Mouse (Mus musculus) erythroblast, adult 5-6 weeks (primary cell): ENCODE data around the gene Fkbp8. TPM values are rescaled to one million over a fixed set of nuclear protein-coding genes. Genes with fewer than 3 reads are reported as not detected.

Experiments
- ATAC-seq: replicated peaks from 2 replicates; pipeline ENCODE4 v1.8.0; 2016; ENCODE audit warnings: moderate number of reproducible peaks, mild to moderate bottlenecking, moderate TSS enrichment, inconsistent platforms; ENCODE audit not compliant: poor library complexity, low FRiP score, severe bottlenecking
- total RNA-seq, 2 experiments: library from RNA; stranded (forward) in 1 of 2; stranded (reverse) in 1 of 2; fragments of 150-400 nt in 1 of 2; fragments of 200-764, 138-1000 nt in 1 of 2; gene quantifications; 2 replicates each; pipeline versions ENCODE4 v1.2.3 to v1.2.4; 2015 to 2017; ENCODE audit warnings: low replicate concordance in 2 of 2

Gene Fkbp8
- total RNA-seq, 2 experiments from 2014 or later: 27.1 to 53.5 TPM

DNA sequence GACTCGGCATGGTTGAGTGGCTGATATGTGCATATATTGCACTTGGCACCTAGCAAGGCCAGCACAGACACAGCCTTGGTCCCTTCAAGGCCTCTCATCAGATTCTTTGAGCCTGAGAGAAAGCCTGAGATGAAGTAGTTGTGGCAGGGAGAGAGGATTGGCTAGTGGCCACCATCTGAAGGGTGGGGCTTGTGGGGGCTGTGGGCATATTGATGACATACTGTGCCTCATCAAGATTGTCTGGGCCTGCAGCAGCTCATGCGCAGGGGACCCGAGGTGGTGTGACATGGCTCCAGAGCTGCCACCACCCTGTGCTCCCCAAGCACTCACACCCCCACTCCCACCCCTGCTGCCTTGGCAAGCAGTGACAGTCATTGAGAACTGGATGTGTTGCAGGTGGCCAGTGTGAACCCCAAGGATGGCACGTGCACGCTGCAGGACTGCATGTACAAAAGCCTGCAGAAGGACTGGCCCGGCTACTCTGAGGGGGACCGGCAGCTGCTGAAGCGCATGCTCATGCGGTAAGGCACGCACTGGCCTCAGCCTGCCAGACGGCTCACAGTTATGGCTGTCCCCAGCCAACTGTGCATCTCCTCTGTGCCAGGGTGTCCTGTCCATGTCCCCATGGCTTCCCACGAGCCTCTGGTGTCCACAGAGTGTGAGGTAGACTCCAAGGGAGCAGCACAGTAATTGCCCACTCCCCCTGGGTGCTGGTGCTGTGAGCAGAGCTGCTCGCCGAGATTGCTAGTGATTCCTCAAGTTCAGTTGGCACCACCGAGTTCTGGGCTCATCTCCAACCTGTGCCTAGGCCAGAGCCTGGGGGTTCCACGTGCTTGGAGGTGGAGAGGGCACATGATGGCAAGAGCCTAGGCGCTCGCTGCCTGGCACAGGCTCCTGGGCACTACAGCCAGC lies 56.2 kb downstream of the Fkbp8 start:
- no peak for ATAC-seq

DNA sequence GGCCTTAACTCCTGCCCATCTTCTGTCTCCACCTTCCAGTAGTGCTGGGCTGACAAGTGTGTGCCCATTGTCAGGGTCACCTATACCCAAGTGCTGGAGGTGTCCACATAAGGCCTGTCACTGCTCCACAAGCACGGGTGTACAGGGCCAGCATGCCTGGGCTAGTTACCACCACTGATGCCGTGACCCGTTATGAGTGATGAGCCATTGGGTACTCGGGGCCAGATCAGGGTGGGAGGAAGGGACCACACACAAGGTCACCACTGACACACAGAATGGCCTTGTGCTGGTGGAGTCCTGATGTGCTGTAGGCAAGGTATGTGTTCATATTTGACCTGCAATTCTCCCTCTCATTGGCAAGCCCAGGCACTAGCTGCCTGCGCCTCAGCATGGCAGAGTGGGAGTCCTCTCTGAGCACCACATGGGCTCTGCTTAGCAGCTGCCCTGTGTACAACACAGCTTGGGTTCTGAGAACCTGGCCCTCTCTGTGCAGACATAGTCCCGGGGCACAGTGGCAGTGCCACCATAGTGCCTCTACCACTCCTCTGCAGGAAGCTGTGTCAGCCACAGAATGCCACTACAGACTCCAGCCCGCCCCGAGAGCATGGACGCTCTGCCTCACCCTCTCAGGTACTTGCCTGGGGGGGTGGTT lies 57.2 kb downstream of the Fkbp8 start:
- ATAC-seq: peak; percentile 22; the same call in 1 of the 2 replicates

Other genes with a start within 250 kb of the Fkbp8 start
- gene Homer3, start 244.9 kb upstream of the Fkbp8 start, total RNA-seq (2015; ENCODE audit: low replicate concordance): 0.63 and 1.3 TPM in 2 replicates
- 0.68 and 2.5 TPM in 2 replicates for gene Homer3, start 244.9 kb upstream of the Fkbp8 start, total RNA-seq (2017; ENCODE audit: low replicate concordance)
- 15.0 TPM in 2 replicates for gene Ddx49, start 225.2 kb upstream of the Fkbp8 start, total RNA-seq (2015; ENCODE audit: low replicate concordance)
- 23.3 and 40.0 TPM in 2 replicates for gene Ddx49, start 225.2 kb upstream of the Fkbp8 start, total RNA-seq (2017; ENCODE audit: low replicate concordance)
- 52.7 and 89.2 TPM in 2 replicates for gene Cope, start 225.2 kb upstream of the Fkbp8 start, total RNA-seq (2015; ENCODE audit: low replicate concordance)
- gene Cope, start 225.2 kb upstream of the Fkbp8 start, total RNA-seq (2017; ENCODE audit: low replicate concordance): 36.9 and 53.7 TPM in 2 replicates
- gene Cers1, start 211.9 kb upstream of the Fkbp8 start, total RNA-seq (2015; ENCODE audit: low replicate concordance): not detected in 2 replicates
- 0.43 TPM in 1 of 2 replicates, not detected in the other for gene Cers1, start 211.9 kb upstream of the Fkbp8 start, total RNA-seq (2017; ENCODE audit: low replicate concordance)
- not detected in 2 replicates for gene Gdf1, start 197.9 kb upstream of the Fkbp8 start, total RNA-seq (2015; ENCODE audit: low replicate concordance)
- gene Gdf1, start 197.9 kb upstream of the Fkbp8 start, total RNA-seq (2017; ENCODE audit: low replicate concordance): not detected in 2 replicates
- gene Upf1, start 174.4 kb upstream of the Fkbp8 start, total RNA-seq (2015; ENCODE audit: low replicate concordance): 7.1 and 9.2 TPM in 2 replicates
- 20.9 and 21.5 TPM in 2 replicates for gene Upf1, start 174.4 kb upstream of the Fkbp8 start, total RNA-seq (2017; ENCODE audit: low replicate concordance)
- not detected in 2 replicates for gene Comp, start 154.2 kb upstream of the Fkbp8 start, total RNA-seq (2015; ENCODE audit: low replicate concordance)
- gene Comp, start 154.2 kb upstream of the Fkbp8 start, total RNA-seq (2017; ENCODE audit: low replicate concordance): 0.43 TPM in 1 of 2 replicates, not detected in the other
- gene Crtc1, start 88.1 kb upstream of the Fkbp8 start, total RNA-seq (2015; ENCODE audit: low replicate concordance): 4.2 and 4.4 TPM in 2 replicates
- gene Crtc1, start 88.1 kb upstream of the Fkbp8 start, total RNA-seq (2017; ENCODE audit: low replicate concordance): 1.7 and 2.0 TPM in 2 replicates
- 0.38 and 1.7 TPM in 2 replicates for gene Klhl26, start 50.8 kb upstream of the Fkbp8 start, total RNA-seq (2015; ENCODE audit: low replicate concordance)
- 1.8 and 2.8 TPM in 2 replicates for gene Klhl26, start 50.8 kb upstream of the Fkbp8 start, total RNA-seq (2017; ENCODE audit: low replicate concordance)
- not detected in 2 replicates for gene Tmem59l, start 40.4 kb upstream of the Fkbp8 start, total RNA-seq (2015; ENCODE audit: low replicate concordance)
- gene Tmem59l, start 40.4 kb upstream of the Fkbp8 start, total RNA-seq (2017; ENCODE audit: low replicate concordance): not detected in 2 replicates
- 3.7 TPM in 1 of 2 replicates, not detected in the other for gene Crlf1, start 34.6 kb upstream of the Fkbp8 start, total RNA-seq (2015; ENCODE audit: low replicate concordance)
- gene Crlf1, start 34.6 kb upstream of the Fkbp8 start, total RNA-seq (2017; ENCODE audit: low replicate concordance): 2.5 TPM in 1 of 2 replicates, not detected in the other
- 2.9 and 14.0 TPM in 2 replicates for gene Rex1bd, start 21.0 kb upstream of the Fkbp8 start, total RNA-seq (2015; ENCODE audit: low replicate concordance)
- 5.2 and 9.5 TPM in 2 replicates for gene Rex1bd, start 21.0 kb upstream of the Fkbp8 start, total RNA-seq (2017; ENCODE audit: low replicate concordance)
- 653 and 914 TPM in 2 replicates for gene Uba52, start 16.9 kb upstream of the Fkbp8 start, total RNA-seq (2015; ENCODE audit: low replicate concordance)
- 249 and 1,009 TPM in 2 replicates for gene Uba52, start 16.9 kb upstream of the Fkbp8 start, total RNA-seq (2017; ENCODE audit: low replicate concordance)
- 21.7 and 45.3 TPM in 2 replicates for gene Kxd1, start 232 bp downstream of the Fkbp8 start, total RNA-seq (2015; ENCODE audit: low replicate concordance)
- gene Kxd1, start 232 bp downstream of the Fkbp8 start, total RNA-seq (2017; ENCODE audit: low replicate concordance): 10.9 and 18.1 TPM in 2 replicates
- 2.5 and 5.2 TPM in 2 replicates for gene Ell, start 11.7 kb downstream of the Fkbp8 start, total RNA-seq (2015; ENCODE audit: low replicate concordance)
- 4.0 and 4.7 TPM in 2 replicates for gene Ell, start 11.7 kb downstream of the Fkbp8 start, total RNA-seq (2017; ENCODE audit: low replicate concordance)
- gene Isyna1, start 66.6 kb downstream of the Fkbp8 start, total RNA-seq (2015; ENCODE audit: low replicate concordance): 3.8 and 6.1 TPM in 2 replicates
- gene Isyna1, start 66.6 kb downstream of the Fkbp8 start, total RNA-seq (2017; ENCODE audit: low replicate concordance): 1.4 and 7.7 TPM in 2 replicates
- 6.3 and 10.9 TPM in 2 replicates for gene Ssbp4, start 81.1 kb downstream of the Fkbp8 start, total RNA-seq (2015; ENCODE audit: low replicate concordance)
- 6.3 and 13.8 TPM in 2 replicates for gene Ssbp4, start 81.1 kb downstream of the Fkbp8 start, total RNA-seq (2017; ENCODE audit: low replicate concordance)
- 5.4 and 9.0 TPM in 2 replicates for gene Lrrc25, start 88.4 kb downstream of the Fkbp8 start, total RNA-seq (2015; ENCODE audit: low replicate concordance)
- gene Lrrc25, start 88.4 kb downstream of the Fkbp8 start, total RNA-seq (2017; ENCODE audit: low replicate concordance): 0.98 and 2.3 TPM in 2 replicates
- gene Gdf15, start 104.7 kb downstream of the Fkbp8 start, total RNA-seq (2015; ENCODE audit: low replicate concordance): not detected in 2 replicates
- 0.60 TPM in 1 of 2 replicates, not detected in the other for gene Gdf15, start 104.7 kb downstream of the Fkbp8 start, total RNA-seq (2017; ENCODE audit: low replicate concordance)
- 1.2 and 5.9 TPM in 2 replicates for gene Pgpep1, start 132.7 kb downstream of the Fkbp8 start, total RNA-seq (2015; ENCODE audit: low replicate concordance)
- 0.28 and 1.4 TPM in 2 replicates for gene Pgpep1, start 132.7 kb downstream of the Fkbp8 start, total RNA-seq (2017; ENCODE audit: low replicate concordance)
- 41.1 and 51.6 TPM in 2 replicates for gene Lsm4, start 145.5 kb downstream of the Fkbp8 start, total RNA-seq (2015; ENCODE audit: low replicate concordance)
- gene Lsm4, start 145.5 kb downstream of the Fkbp8 start, total RNA-seq (2017; ENCODE audit: low replicate concordance): 20.9 and 26.2 TPM in 2 replicates
- gene Jund, start 171.2 kb downstream of the Fkbp8 start, total RNA-seq (2015; ENCODE audit: low replicate concordance): 29.2 and 53.9 TPM in 2 replicates
- 52.2 and 61.9 TPM in 2 replicates for gene Jund, start 171.2 kb downstream of the Fkbp8 start, total RNA-seq (2017; ENCODE audit: low replicate concordance)
- gene Iqcn, start 175.7 kb downstream of the Fkbp8 start, total RNA-seq (2015; ENCODE audit: low replicate concordance): not detected in 2 replicates
- gene Iqcn, start 175.7 kb downstream of the Fkbp8 start, total RNA-seq (2017; ENCODE audit: low replicate concordance): not detected in 2 replicates
- not detected in 2 replicates for gene Gm3336, start 190.8 kb downstream of the Fkbp8 start, total RNA-seq (2015; ENCODE audit: low replicate concordance)
- not detected in 2 replicates for gene Gm3336, start 190.8 kb downstream of the Fkbp8 start, total RNA-seq (2017; ENCODE audit: low replicate concordance)
- not detected in 2 replicates for gene Pde4c, start 196.0 kb downstream of the Fkbp8 start, total RNA-seq (2015; ENCODE audit: low replicate concordance)
- not detected in 2 replicates for gene Pde4c, start 196.0 kb downstream of the Fkbp8 start, total RNA-seq (2017; ENCODE audit: low replicate concordance)
- gene Rab3a, start 227.0 kb downstream of the Fkbp8 start, total RNA-seq (2015; ENCODE audit: low replicate concordance): not detected in 2 replicates
- 1.5 TPM in 1 of 2 replicates, not detected in the other for gene Rab3a, start 227.0 kb downstream of the Fkbp8 start, total RNA-seq (2017; ENCODE audit: low replicate concordance)
- gene Mpv17l2, start 233.2 kb downstream of the Fkbp8 start, total RNA-seq (2015; ENCODE audit: low replicate concordance): 8.2 and 9.6 TPM in 2 replicates
- gene Mpv17l2, start 233.2 kb downstream of the Fkbp8 start, total RNA-seq (2017; ENCODE audit: low replicate concordance): 3.8 and 6.4 TPM in 2 replicates
- gene Pik3r2, start 249.0 kb downstream of the Fkbp8 start, total RNA-seq (2015; ENCODE audit: low replicate concordance): 4.8 and 12.1 TPM in 2 replicates
- gene Pik3r2, start 249.0 kb downstream of the Fkbp8 start, total RNA-seq (2017; ENCODE audit: low replicate concordance): 5.9 and 6.3 TPM in 2 replicates